Mouse (Mus musculus) gastrocnemius, adult 8-10 months (tissue): ENCODE measurements around the gene Dnajb12. TPM values are rescaled to one million over a fixed set of nuclear protein-coding genes. Genes with fewer than 3 reads are reported as not detected.
"Not testable (repeated sequence)": the region's sequence is repeated elsewhere in the genome, so short reads cannot be mapped to it uniquely, and the experiment has no call there.

Source experiments
- DNase-seq, 2 experiments: peaks; one replicate each; pipeline ENCODE4 v3.0.0; 2022; ENCODE audit warnings: low spot score in 2 of 2
- total RNA-seq, 4 experiments: library from RNA; stranded (reverse); gene quantifications; 2 replicates each; pipeline ENCODE4 v1.2.4; 2022

Dnajb12 gene
- total RNA-seq, 4 experiments from 2014 or later, result 77.8 to 89.1 (median 82.1) TPM

- no peak for DNase-seq
These were observed 9.3 kb upstream of the Dnajb12 start for GRCm38 (mm10) chr10:59870038-59870437.

- DNase-seq, result not testable (repeated sequence)
These were observed 6.7 kb upstream of the Dnajb12 start for GRCm38 (mm10) chr10:59872651-59873050.

- no peak for DNase-seq
These were observed 6.2 kb upstream of the Dnajb12 start for GRCm38 (mm10) chr10:59873206-59873605.

- DNase-seq, result no peak
These were observed 5.7 kb upstream of the Dnajb12 start for GRCm38 (mm10) chr10:59873613-59874012.

- no peak for DNase-seq
These were observed 4.0 kb upstream of the Dnajb12 start for GRCm38 (mm10) chr10:59875396-59875795.

- DNase-seq, result not testable (repeated sequence)
These were observed 2.7 kb upstream of the Dnajb12 start for GRCm38 (mm10) chr10:59876698-59877097.

- DNase-seq, result no peak
These were observed 1.8 kb upstream of the Dnajb12 start for GRCm38 (mm10) chr10:59877421-59878117.

- DNase-seq, result no peak
These were observed 533 bp upstream of the Dnajb12 start for GRCm38 (mm10) chr10:59878823-59879222.

GRCm38 (mm10) chr10:59880029-59880386 lies 652 bp downstream of the Dnajb12 start:
- DNase-seq, result no peak

- DNase-seq, result no peak
These were observed 1.5 kb downstream of the Dnajb12 start for GRCm38 (mm10) chr10:59880837-59881236.

- no peak for DNase-seq
These were observed 5.2 kb downstream of the Dnajb12 start for GRCm38 (mm10) chr10:59884327-59885173.

- DNase-seq, result no peak
These were observed 6.1 kb downstream of the Dnajb12 start for GRCm38 (mm10) chr10:59885174-59886080.

GRCm38 (mm10) chr10:59886081-59886466 lies 6.7 kb downstream of the Dnajb12 start:
- no peak for DNase-seq

GRCm38 (mm10) chr10:59887432-59887831 lies 8.1 kb downstream of the Dnajb12 start:
- no peak for DNase-seq

GRCm38 (mm10) chr10:59889339-59889738 lies 10.0 kb downstream of the Dnajb12 start:
- no peak for DNase-seq

- DNase-seq, result no peak
These were observed 10.8 kb downstream of the Dnajb12 start for GRCm38 (mm10) chr10:59889953-59890751.

- no peak for DNase-seq
These were observed 13.6 kb downstream of the Dnajb12 start for GRCm38 (mm10) chr10:59892977-59893376.

GRCm38 (mm10) chr10:59894251-59895160 lies 15.2 kb downstream of the Dnajb12 start:
- peak; percentile 69 for DNase-seq

- DNase-seq, result no peak
These were observed 16.3 kb downstream of the Dnajb12 start for GRCm38 (mm10) chr10:59895460-59896186.
